Mouse (Mus musculus) hindbrain, embryonic 15.5 days (tissue): ENCODE results near the gene Dab1. TPM values are rescaled to one million over a fixed set of nuclear protein-coding genes. Genes with fewer than 3 reads are reported as not detected.

ENCODE experiments used
- ATAC-seq: fragments of 200-750 bp; cut with Nextera tagmentation; 2 replicates; pipeline ENCODE4 v1.8.0; 2017; ENCODE audit warnings: low read depth, moderate number of reproducible peaks, moderate TSS enrichment; ENCODE audit not compliant: low FRiP score
- H3K27ac ChIP-seq: fragments of 300-500 bp; sonication (generic); replicated peaks from 2 replicates; pipeline ENCODE4 v1.5.1; 2015; ENCODE audit warnings: mild to moderate bottlenecking, inconsistent platforms
- H3K27me3 ChIP-seq: fragments of 300-500 bp; sonication (generic); 2 replicates; pipeline ENCODE4 v1.6.1; 2015; ENCODE audit warnings: control low read depth, inconsistent platforms
- H3K36me3 ChIP-seq: fragments of 300-500 bp; sonication (generic); 2 replicates; pipeline ENCODE4 v1.6.1; 2015; ENCODE audit warnings: control low read depth, inconsistent platforms
- H3K4me1 ChIP-seq: fragments of 300-500 bp; sonication (generic); replicated peaks from 2 replicates; pipeline ENCODE4 v1.6.1; 2015; ENCODE audit warnings: control low read depth, inconsistent platforms
- H3K4me2 ChIP-seq: fragments of 300-500 bp; sonication (generic); 2 replicates; pipeline ENCODE4 v1.6.1; 2015; ENCODE audit warnings: moderate library complexity, mild to moderate bottlenecking, inconsistent platforms
- H3K4me3 ChIP-seq: fragments of 300-500 bp; sonication (generic); 2 replicates; pipeline ENCODE4 v1.5.1; 2015; ENCODE audit warnings: mild to moderate bottlenecking, inconsistent platforms
- H3K9ac ChIP-seq: fragments of 300-500 bp; sonication (generic); 2 replicates; pipeline ENCODE4 v1.6.1; 2015; ENCODE audit warnings: inconsistent platforms
- H3K9me3 ChIP-seq: fragments of 300-500 bp; sonication (generic); 2 replicates; pipeline ENCODE4 v1.6.1; 2016; ENCODE audit warnings: control low read depth, inconsistent platforms
- WGBS: fragments of 180-500 bp; shearing (Covaris S2); methylation state at CpG from one replicate; pipeline ENCODE4 v1.1.7; 2015; 5-methylcytosine and 5-hydroxymethylcytosine counted together
- polyA plus RNA-seq: library from polyadenylated mRNA; unstranded; fragments of >200 nt; fragmentation: Nextera tagmentation; extraction: Ambion mirVana; gene quantifications from 2 replicates; pipeline ENCODE4 v1.2.1, GENCODE M21; 2015

The Dab1 gene
- polyA plus RNA-seq, 1 experiment from 2014 or later, result 93.7 TPM

GRCm38 (mm10) chr4:104651761-104652160 lies 1032.6 kb downstream of the Dab1 start:
- Histone ChIP-seq H3K4me2 (no peak overlapping the region), H3K4me3 (no peak overlapping the region), H3K4me1 (0 out of 2 replicates have a peak, but pooled peaks cover 3% of the 10 kb centered on the region), H3K36me3 (no peaks in the 10 kb centered on the region), H3K27ac (no peak overlapping the region), H3K9me3 (no peaks in the 10 kb centered on the region), H3K9ac (no peak overlapping the region), H3K27me3 (no peaks in the 10 kb centered on the region)
- ATAC-seq, result no peak
- WGBS, result 58% methylated on average over 6 of the region's 6 CpGs

- H3K27ac ChIP-seq, result no peak overlapping the region
Observed at GRCm38 (mm10) chr4:104656728-104657127, 1037.6 kb downstream of the Dab1 start.

GRCm38 (mm10) chr4:104662841-104663614 lies 1043.9 kb downstream of the Dab1 start:
- Histone ChIP-seq H3K36me3 (no peaks in the 10 kb centered on the region), H3K27ac (no peak overlapping the region), H3K27me3 (no peaks in the 10 kb centered on the region), H3K9me3 (no peaks in the 10 kb centered on the region), H3K4me1 (peaks cover 11% of the 10 kb centered on the region), H3K4me2 (no peak overlapping the region), H3K4me3 (no peak overlapping the region), H3K9ac (no peak overlapping the region)
- no peak for ATAC-seq
- 79% methylated on average over 12 of the region's 12 CpGs for WGBS

More at GRCm38 (mm10) chr4:104656728-104657127, 1037.6 kb downstream of the Dab1 start:
- Histone ChIP-seq H3K4me3 (no peak overlapping the region), H3K9ac (no peak overlapping the region), H3K36me3 (no peaks in the 10 kb centered on the region), H3K4me2 (no peak overlapping the region), H3K4me1 (0 out of 2 replicates have a peak, but pooled peaks cover 4% of the 10 kb centered on the region), H3K9me3 (no peaks in the 10 kb centered on the region), H3K27me3 (no peaks in the 10 kb centered on the region)
- ATAC-seq, result no peak
- 75% methylated on average over 7 of the region's 7 CpGs for WGBS

- no peaks in the 10 kb centered on the region for H3K9me3 ChIP-seq
- ATAC-seq, result no peak
- H3K4me3 ChIP-seq, result no peak overlapping the region
- H3K4me2 ChIP-seq, result no peak overlapping the region
- no peaks in the 10 kb centered on the region for H3K36me3 ChIP-seq
- no peaks in the 10 kb centered on the region for H3K27me3 ChIP-seq
- no peak overlapping the region for H3K9ac ChIP-seq
- peaks cover 11% of the 10 kb centered on the region for H3K4me1 ChIP-seq
- no peak overlapping the region for H3K27ac ChIP-seq
Observed at GRCm38 (mm10) chr4:104665553-104665952, 1046.4 kb downstream of the Dab1 start.

- Histone ChIP-seq H3K4me2 (no peak overlapping the region), H3K27me3 (no peaks in the 10 kb centered on the region), H3K4me3 (no peak overlapping the region), H3K9me3 (no peaks in the 10 kb centered on the region), H3K4me1 (peaks cover 11% of the 10 kb centered on the region), H3K36me3 (no peaks in the 10 kb centered on the region), H3K27ac (no peak overlapping the region), H3K9ac (no peak overlapping the region)
- WGBS, result 49% methylated on average over 10 of the region's 10 CpGs
- peak; percentile 59; the same call in 1 of the 2 replicates for ATAC-seq
Observed at GRCm38 (mm10) chr4:104666831-104667551, 1047.8 kb downstream of the Dab1 start.

GRCm38 (mm10) chr4:104668061-104668460 lies 1048.9 kb downstream of the Dab1 start:
- H3K36me3 ChIP-seq, result no peaks in the 10 kb centered on the region
- no peak overlapping the region for H3K4me3 ChIP-seq
- peaks cover 11% of the 10 kb centered on the region for H3K4me1 ChIP-seq
- no peak overlapping the region for H3K4me2 ChIP-seq
- no peaks in the 10 kb centered on the region for H3K27me3 ChIP-seq
- H3K9me3 ChIP-seq, result no peaks in the 10 kb centered on the region
- 74% methylated on average over 6 of the region's 6 CpGs for WGBS
- no peak for ATAC-seq
- no peak overlapping the region for H3K27ac ChIP-seq
- no peak overlapping the region for H3K9ac ChIP-seq

GRCm38 (mm10) chr4:104669406-104669805 lies 1050.2 kb downstream of the Dab1 start:
- Histone ChIP-seq H3K9ac (no peak overlapping the region), H3K27me3 (no peaks in the 10 kb centered on the region), H3K4me3 (no peak overlapping the region), H3K4me2 (no peak overlapping the region), H3K27ac (no peak overlapping the region), H3K9me3 (no peaks in the 10 kb centered on the region), H3K4me1 (peaks cover 11% of the 10 kb centered on the region), H3K36me3 (no peaks in the 10 kb centered on the region)
- ATAC-seq, result no peak
- WGBS, result 95% methylated on average over 3 of the region's 3 CpGs

- Histone ChIP-seq H3K36me3 (no peaks in the 10 kb centered on the region), H3K4me2 (no peak overlapping the region), H3K27ac (no peak overlapping the region), H3K27me3 (no peaks in the 10 kb centered on the region), H3K4me3 (no peak overlapping the region), H3K4me1 (peaks cover 11% of the 10 kb centered on the region), H3K9me3 (no peaks in the 10 kb centered on the region), H3K9ac (no peak overlapping the region)
- no peak for ATAC-seq
Observed at GRCm38 (mm10) chr4:104670741-104671140, 1051.6 kb downstream of the Dab1 start.

- ATAC-seq, result no peak
- Histone ChIP-seq H3K9me3 (no peaks in the 10 kb centered on the region), H3K27me3 (no peaks in the 10 kb centered on the region), H3K9ac (no peak overlapping the region), H3K4me1 (no peaks in the 10 kb centered on the region), H3K4me2 (no peak overlapping the region), H3K36me3 (no peaks in the 10 kb centered on the region), H3K27ac (no peak overlapping the region), H3K4me3 (no peak overlapping the region)
- 80% methylated on average over 3 of the region's 3 CpGs for WGBS
Observed at GRCm38 (mm10) chr4:104673317-104673716, 1054.2 kb downstream of the Dab1 start.

GRCm38 (mm10) chr4:104674706-104675105 lies 1055.5 kb downstream of the Dab1 start:
- no peaks in the 10 kb centered on the region for H3K9me3 ChIP-seq
- no peaks in the 10 kb centered on the region for H3K27me3 ChIP-seq
- no peak overlapping the region for H3K9ac ChIP-seq
- H3K27ac ChIP-seq, result no peak overlapping the region
- H3K4me1 ChIP-seq, result no peaks in the 10 kb centered on the region
- ATAC-seq, result no peak
- no peak overlapping the region for H3K4me2 ChIP-seq
- no peaks in the 10 kb centered on the region for H3K36me3 ChIP-seq
- WGBS, result 86% methylated on average over 5 of the region's 5 CpGs
- H3K4me3 ChIP-seq, result no peak overlapping the region

- Histone ChIP-seq H3K9me3 (no peaks in the 10 kb centered on the region), H3K4me3 (no peak overlapping the region), H3K36me3 (no peaks in the 10 kb centered on the region), H3K27me3 (no peaks in the 10 kb centered on the region), H3K27ac (no peak overlapping the region), H3K4me2 (no peak overlapping the region), H3K9ac (no peak overlapping the region), H3K4me1 (no peaks in the 10 kb centered on the region)
- whole genome bisulfite sequencing, result 63% methylated on average over 7 of the region's 7 CpGs
- no peak for ATAC-seq
Observed at GRCm38 (mm10) chr4:104678234-104678633, 1059.1 kb downstream of the Dab1 start.

GRCm38 (mm10) chr4:104680475-104680874 lies 1061.3 kb downstream of the Dab1 start:
- 91% methylated on average over 4 of the region's 4 CpGs for WGBS

More at GRCm38 (mm10) chr4:104680475-104680874, 1061.3 kb downstream of the Dab1 start:
- Histone ChIP-seq H3K4me3 (no peak overlapping the region), H3K27ac (no peak overlapping the region), H3K4me1 (0 out of 2 replicates have a peak, but pooled peaks cover under 1% of the 10 kb centered on the region), H3K9me3 (no peaks in the 10 kb centered on the region), H3K9ac (no peak overlapping the region), H3K36me3 (no peaks in the 10 kb centered on the region), H3K4me2 (no peak overlapping the region), H3K27me3 (no peaks in the 10 kb centered on the region)
- ATAC-seq, result no peak
